In genomic region chr19:54114588-54115317, GRCm38 (mm10) we compare ENCODE assay signal across 8 mouse cellular contexts.
A peak's percentile ranks its signal among the peaks of the same experiment; 100 is the strongest.
DNase-seq lines count a peak whose midpoint lies in the region; ATAC-seq and TF ChIP-seq lines count a peak whose summit lies in the region.

No protein-coding gene starts in this region.

- peak; percentile 90 for ATAC-seq in frontal cortex, adult (ENCODE audit: low TSS enrichment)
- peak; percentile 81 for ATAC-seq in hindbrain, embryonic 15.5 days (ENCODE audit: low FRiP score, low read depth)
- peak; percentile 97 for ATAC-seq in megakaryocyte progenitor cell, adult 5-6 weeks (replicated peaks; ENCODE audit: poor library complexity)

- H3K4me2 ChIP-seq in hindbrain, embryonic 15.5 days: peak overlapping the region; percentile 65

- H3K4me3 ChIP-seq in gastrocnemius, adult 2 months: peak overlapping the region; percentile 81
- peak overlapping the region; percentile 47 for H3K4me3 ChIP-seq in hindbrain, embryonic 15.5 days

- H3K27ac ChIP-seq in gastrocnemius, adult 2 months: 0 out of 2 replicates have a peak overlapping the region, but pooled peaks have one; percentile 35
- H3K27ac ChIP-seq in hindbrain, embryonic 15.5 days (replicated peaks): no peak overlapping the region

- H3K4me1 ChIP-seq in hindbrain, embryonic 15.5 days (replicated peaks): peaks cover 13% of the 10 kb centered on the region

- 5% methylated on average over 22 of the region's 22 CpGs for WGBS in hindbrain, embryonic 15.5 days

- no peak for DNase-seq in frontal cortex, postnatal 25 days (ENCODE audit: low spot score in 2 of 2)
- DNase-seq in cerebellum, postnatal 14 days: peak; percentile 50 to 59
- DNase-seq in gastrocnemius, adult 2 months: peak; percentile 66
- peak; percentile 11 to 27 for DNase-seq in left cerebral cortex, postnatal 36 days (ENCODE audit: low spot score in 2 of 2)
- DNase-seq in right cerebral cortex, postnatal 4 days: peak; percentile 25

- H3K9ac ChIP-seq in hindbrain, embryonic 15.5 days: peak overlapping the region; percentile 38

- no peaks in the 10 kb centered on the region for H3K9me3 ChIP-seq in hindbrain, embryonic 15.5 days

- intact Hi-C loops in gastrocnemius, adult 2 months (cut with DNase I): no loop called here
- intact Hi-C loops in left cerebral cortex, postnatal 36 days (cut with DNase I): no loop called here

- H3K36me3 ChIP-seq in hindbrain, embryonic 15.5 days: no peaks in the 10 kb centered on the region

- no peaks in the 10 kb centered on the region for H3K27me3 ChIP-seq in hindbrain, embryonic 15.5 days

- TF ChIP-seq CTCF in gastrocnemius, adult 2 months (IDR thresholded peaks at IDR 0.05): no peak

Comparison
In these comparisons a context has a peak if more than half of its experiments do, and no peak if none do; other contexts are left out.
1. DNase-seq: peak in cerebellum, postnatal 14 days (2 of 2), gastrocnemius, adult 2 months (single experiment), left cerebral cortex, postnatal 36 days (2 of 2) and right cerebral cortex, postnatal 4 days (single experiment); none in frontal cortex, postnatal 25 days (0 of 2).
2. Peak in every context shown above with its lines, with median percentiles within 50 percentile points of each other: ATAC-seq.